Mouse (Mus musculus): ENCODE measurements around the gene Tmem268. TPM values are rescaled to one million over a fixed set of nuclear protein-coding genes. Genes with fewer than 3 reads are reported as not detected.

Tmem268 gene
- polyA plus RNA-seq, 1 experiment from 2014 or later: 3.4 TPM

DNA sequence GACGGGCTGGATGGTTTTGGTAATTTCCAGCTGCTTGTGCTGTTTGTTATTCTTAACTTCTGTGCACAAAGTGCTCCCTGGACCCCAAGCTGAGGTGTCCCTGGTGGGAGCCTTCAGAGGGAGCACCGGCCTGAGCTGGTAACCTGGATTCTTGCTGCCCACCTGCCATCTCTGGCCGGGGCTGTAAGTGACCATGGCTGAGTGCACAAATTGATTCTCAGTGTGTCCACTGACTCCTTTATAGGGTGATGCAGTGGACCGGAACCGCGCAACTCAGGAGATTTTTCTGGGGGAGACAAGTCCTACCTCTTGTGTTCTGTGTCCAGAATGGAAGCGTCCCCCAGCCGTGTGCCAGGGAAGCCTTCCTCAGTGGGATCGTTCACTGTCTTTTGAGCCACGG lies 26.6 kb downstream of the Tmem268 start:
- Histone ChIP-seq H3K27ac (ENCODE audit: low read depth, low read length) (no peak overlapping the region), H3K4me3 (ENCODE audit: low read depth, low read length) (no peak overlapping the region), H3K4me1 (ENCODE audit: control insufficient read depth, insufficient read depth, low read length) (0 out of 2 replicates have a peak, but pooled peaks cover 2% of the 10 kb centered on the region), H3K36me3 (ENCODE audit: control insufficient read depth, insufficient read depth, low read length) (no peaks in the 10 kb centered on the region), H3K27me3 (ENCODE audit: control insufficient read depth, insufficient read depth, low read length) (no peaks in the 10 kb centered on the region), H3K9ac (replicated peaks; ENCODE audit: low read depth, low read length) (no peak overlapping the region), H3K9me3 (ENCODE audit: control insufficient read depth, low read length) (no peaks in the 10 kb centered on the region), H3K4me2 (ENCODE audit: low read depth, low read length) (no peak overlapping the region)
- no peak for ATAC-seq (ENCODE audit: low read depth)
- WGBS: 86% methylated on average over 10 of the region's 10 CpGs

DNA sequence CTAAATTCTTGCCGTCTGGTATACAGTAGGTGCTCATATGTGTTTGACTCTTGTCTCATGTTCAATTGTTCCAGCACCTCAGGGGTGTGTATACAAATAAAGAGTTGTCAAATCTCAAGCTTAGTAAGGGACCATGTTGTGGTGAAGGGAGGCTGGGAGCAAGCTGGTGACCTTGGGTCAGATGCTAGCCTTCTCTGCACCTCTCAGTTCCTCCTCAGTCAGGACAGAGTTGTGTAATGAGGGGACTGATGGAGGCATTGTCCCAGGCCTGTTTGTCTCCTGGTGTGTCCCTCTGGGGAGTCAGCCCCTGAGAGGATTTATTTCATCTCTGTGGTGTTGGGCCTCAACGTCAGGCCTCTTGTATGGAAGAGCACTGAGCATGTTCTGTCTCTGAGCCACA lies 27.7 kb downstream of the Tmem268 start:
- H3K4me1 ChIP-seq (ENCODE audit: control insufficient read depth, insufficient read depth, low read length): no peaks in the 10 kb centered on the region
- no peak overlapping the region for H3K4me3 ChIP-seq (ENCODE audit: low read depth, low read length)
- no peaks in the 10 kb centered on the region for H3K9me3 ChIP-seq (ENCODE audit: control insufficient read depth, low read length)
- no peak overlapping the region for H3K27ac ChIP-seq (ENCODE audit: low read depth, low read length)
- no peak overlapping the region for H3K9ac ChIP-seq (replicated peaks; ENCODE audit: low read depth, low read length)
- H3K4me2 ChIP-seq (ENCODE audit: low read depth, low read length): no peak overlapping the region
- 76% methylated on average over 2 of the region's 2 CpGs for WGBS
- no peaks in the 10 kb centered on the region for H3K27me3 ChIP-seq (ENCODE audit: control insufficient read depth, insufficient read depth, low read length)
- no peak for ATAC-seq (ENCODE audit: low read depth)
- H3K36me3 ChIP-seq (ENCODE audit: control insufficient read depth, insufficient read depth, low read length): no peaks in the 10 kb centered on the region

DNA sequence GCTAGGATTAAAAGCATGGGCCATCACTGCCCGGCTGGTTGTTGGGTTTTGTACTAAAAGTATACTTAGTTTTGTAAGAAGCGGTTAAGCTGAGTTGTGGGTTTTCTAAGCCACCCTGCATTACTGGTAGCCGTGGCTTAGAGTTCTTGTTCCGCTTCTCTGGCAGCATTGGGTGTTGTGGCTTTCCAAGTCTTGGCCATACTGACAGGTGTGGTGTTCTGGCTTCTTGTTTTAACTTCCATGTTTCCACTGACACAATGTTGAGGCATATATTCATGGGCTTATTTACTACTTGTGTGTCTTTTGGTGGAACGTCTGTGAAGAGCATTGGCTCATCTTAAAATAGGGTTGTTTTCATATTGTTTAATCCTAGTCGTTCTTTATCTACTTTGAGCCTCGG lies 31.4 kb downstream of the Tmem268 start:
- H3K9ac ChIP-seq (replicated peaks; ENCODE audit: low read depth, low read length): no peak overlapping the region
- H3K27ac ChIP-seq (ENCODE audit: low read depth, low read length): no peak overlapping the region
- no peaks in the 10 kb centered on the region for H3K36me3 ChIP-seq (ENCODE audit: control insufficient read depth, insufficient read depth, low read length)
- H3K4me1 ChIP-seq (ENCODE audit: control insufficient read depth, insufficient read depth, low read length): no peaks in the 10 kb centered on the region
- H3K9me3 ChIP-seq (ENCODE audit: control insufficient read depth, low read length): no peaks in the 10 kb centered on the region
- H3K27me3 ChIP-seq (ENCODE audit: control insufficient read depth, insufficient read depth, low read length): no peaks in the 10 kb centered on the region
- no peak overlapping the region for H3K4me3 ChIP-seq (ENCODE audit: low read depth, low read length)
- H3K4me2 ChIP-seq (ENCODE audit: low read depth, low read length): no peak overlapping the region
- 91% methylated on average over 7 of the region's 7 CpGs for WGBS
- no peak for ATAC-seq (ENCODE audit: low read depth)

DNA sequence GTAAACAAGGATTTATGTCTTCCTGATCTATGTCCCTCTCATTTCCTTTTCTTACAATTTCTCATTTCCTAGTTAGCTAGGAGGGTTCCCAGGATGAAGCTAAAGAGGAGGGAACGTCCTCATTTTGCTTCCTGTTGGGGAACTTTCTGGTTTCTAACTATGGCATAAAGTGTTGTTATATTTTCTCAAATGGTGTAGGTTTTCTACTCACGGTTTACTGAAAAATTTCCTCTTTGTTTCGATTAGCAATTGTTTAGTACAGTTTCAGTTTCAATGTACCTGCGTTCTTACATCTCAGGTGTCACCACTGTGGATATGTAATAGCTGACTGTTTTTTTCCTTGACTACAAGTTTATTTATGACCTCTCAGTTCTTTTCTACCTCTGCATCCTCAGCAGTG lies 32.0 kb downstream of the Tmem268 start:
- 87% methylated on average over 4 of the region's 4 CpGs for WGBS
- H3K36me3 ChIP-seq (ENCODE audit: control insufficient read depth, insufficient read depth, low read length): no peaks in the 10 kb centered on the region

DNA sequence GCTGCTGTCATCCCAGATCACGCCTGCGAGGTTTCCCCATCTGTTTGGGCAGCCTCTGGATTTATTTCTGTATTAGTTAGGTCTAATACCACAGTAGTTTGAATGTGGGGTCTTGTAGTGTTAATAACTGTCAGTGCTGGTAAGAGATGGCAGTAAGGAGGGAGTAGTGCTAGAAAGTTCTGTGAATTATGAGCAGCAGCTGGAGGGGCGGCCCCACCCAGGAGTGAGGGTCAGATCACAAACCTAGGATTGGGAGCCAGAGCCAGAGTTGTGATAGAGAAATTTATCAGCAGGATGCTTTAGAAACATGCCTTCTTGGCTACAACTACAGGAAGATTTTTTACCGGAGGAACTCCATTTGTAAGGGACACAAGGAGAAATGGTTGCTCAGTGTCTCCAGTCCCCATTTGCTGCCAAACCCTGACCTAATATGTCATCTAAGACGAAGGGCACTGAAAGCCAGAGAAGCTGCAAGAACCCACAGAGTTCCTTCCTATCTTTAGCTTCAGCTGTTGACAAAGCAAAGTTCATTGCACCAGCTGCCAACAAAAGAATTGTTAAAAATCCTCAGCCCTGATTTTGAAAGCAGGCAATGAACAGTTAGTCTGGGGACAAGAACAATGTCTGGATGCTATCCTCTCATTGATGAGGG lies 36.0 kb downstream of the Tmem268 start:
- Histone ChIP-seq H3K4me3 (ENCODE audit: low read depth, low read length) (no peak overlapping the region), H3K27me3 (ENCODE audit: control insufficient read depth, insufficient read depth, low read length) (no peaks in the 10 kb centered on the region), H3K27ac (ENCODE audit: low read depth, low read length) (no peak overlapping the region), H3K9me3 (ENCODE audit: control insufficient read depth, low read length) (no peaks in the 10 kb centered on the region), H3K4me2 (ENCODE audit: low read depth, low read length) (no peak overlapping the region), H3K36me3 (ENCODE audit: control insufficient read depth, insufficient read depth, low read length) (no peaks in the 10 kb centered on the region), H3K9ac (replicated peaks; ENCODE audit: low read depth, low read length) (no peak overlapping the region), H3K4me1 (ENCODE audit: control insufficient read depth, insufficient read depth, low read length) (no peaks in the 10 kb centered on the region)
- 81% methylated on average over 5 of the region's 5 CpGs for WGBS
- ATAC-seq (ENCODE audit: low read depth): no peak

More for the DNA sequence above, 32.0 kb downstream of the Tmem268 start:
- no peaks in the 10 kb centered on the region for H3K27me3 ChIP-seq (ENCODE audit: control insufficient read depth, insufficient read depth, low read length)
- H3K9ac ChIP-seq (replicated peaks; ENCODE audit: low read depth, low read length): no peak overlapping the region
- no peaks in the 10 kb centered on the region for H3K4me1 ChIP-seq (ENCODE audit: control insufficient read depth, insufficient read depth, low read length)
- H3K4me3 ChIP-seq (ENCODE audit: low read depth, low read length): no peak overlapping the region
- ATAC-seq (ENCODE audit: low read depth): no peak
- H3K9me3 ChIP-seq (ENCODE audit: control insufficient read depth, low read length): no peaks in the 10 kb centered on the region
- H3K27ac ChIP-seq (ENCODE audit: low read depth, low read length): no peak overlapping the region
- H3K4me2 ChIP-seq (ENCODE audit: low read depth, low read length): no peak overlapping the region

DNA sequence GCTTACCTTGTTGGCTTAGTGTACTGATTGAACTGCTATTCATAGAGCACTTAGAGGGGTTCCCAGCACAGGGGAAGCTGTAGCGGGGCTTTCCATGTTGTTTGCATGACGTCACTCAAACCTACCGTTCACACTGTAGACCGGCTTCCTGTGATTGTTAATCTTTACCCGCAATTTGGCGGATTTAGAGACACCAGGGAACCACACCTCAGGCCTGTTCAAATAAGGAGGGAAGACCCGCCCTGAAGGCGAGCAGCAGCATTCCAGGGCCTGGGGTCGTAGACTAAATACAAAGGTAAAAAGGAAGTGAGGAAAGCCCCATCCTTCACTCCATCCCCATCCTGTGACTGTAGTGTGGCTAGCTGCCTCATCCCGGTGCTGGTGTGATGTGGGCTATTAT lies 36.7 kb downstream of the Tmem268 start:
- no peak overlapping the region for H3K4me2 ChIP-seq (ENCODE audit: low read depth, low read length)
- H3K9ac ChIP-seq (replicated peaks; ENCODE audit: low read depth, low read length): no peak overlapping the region
- no peaks in the 10 kb centered on the region for H3K4me1 ChIP-seq (ENCODE audit: control insufficient read depth, insufficient read depth, low read length)
- no peak overlapping the region for H3K27ac ChIP-seq (ENCODE audit: low read depth, low read length)
- ATAC-seq (ENCODE audit: low read depth): no peak
- H3K9me3 ChIP-seq (ENCODE audit: control insufficient read depth, low read length): no peaks in the 10 kb centered on the region
- WGBS: 82% methylated on average over 10 of the region's 10 CpGs
- no peaks in the 10 kb centered on the region for H3K27me3 ChIP-seq (ENCODE audit: control insufficient read depth, insufficient read depth, low read length)
- H3K4me3 ChIP-seq (ENCODE audit: low read depth, low read length): no peak overlapping the region
- H3K36me3 ChIP-seq (ENCODE audit: control insufficient read depth, insufficient read depth, low read length): no peaks in the 10 kb centered on the region

DNA sequence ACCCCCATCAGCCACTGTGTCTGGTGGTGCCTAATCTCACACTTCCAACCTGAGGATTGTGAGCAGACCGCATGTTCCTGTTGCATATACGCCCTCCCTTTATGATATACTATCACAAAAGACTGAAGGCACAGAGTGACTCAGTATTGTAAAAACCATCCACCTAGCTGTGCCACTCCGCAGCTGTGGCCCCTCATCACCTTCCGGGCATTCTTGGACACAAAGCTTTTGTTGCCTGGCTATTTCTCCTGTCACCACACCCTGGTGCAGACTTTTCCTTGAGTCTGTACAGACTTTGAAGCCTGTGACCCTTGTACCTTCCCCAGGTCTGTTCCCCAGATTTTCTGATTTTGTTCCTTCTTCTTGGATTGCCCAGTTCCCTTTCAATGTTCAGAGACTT lies 37.4 kb downstream of the Tmem268 start:
- ATAC-seq (ENCODE audit: low read depth): no peak
- no peaks in the 10 kb centered on the region for H3K4me1 ChIP-seq (ENCODE audit: control insufficient read depth, insufficient read depth, low read length)
- 96% methylated on average over 4 of the region's 4 CpGs for whole genome bisulfite sequencing

DNA sequence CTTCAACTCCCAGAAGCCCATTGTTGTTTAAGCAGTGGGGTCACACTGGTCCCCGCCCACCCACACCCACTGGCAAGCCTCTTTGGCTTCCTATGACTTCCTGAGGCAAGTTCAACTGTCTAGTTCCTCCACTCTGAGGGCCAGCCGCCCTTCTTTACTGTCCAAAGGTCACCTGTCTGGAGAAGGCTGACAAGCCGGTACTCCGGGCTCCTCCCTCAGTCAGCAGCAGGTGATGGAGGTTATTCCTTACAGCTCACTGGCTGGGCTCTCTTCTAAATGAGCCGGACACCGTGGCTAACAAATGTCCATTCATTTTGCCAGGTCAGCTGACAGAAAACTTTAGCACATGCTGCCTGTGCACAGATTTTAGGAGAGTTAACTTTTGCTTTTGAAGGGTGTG lies 42.2 kb downstream of the Tmem268 start:
- Histone ChIP-seq H3K27me3 (ENCODE audit: control insufficient read depth, insufficient read depth, low read length) (no peaks in the 10 kb centered on the region), H3K4me1 (ENCODE audit: control insufficient read depth, insufficient read depth, low read length) (no peaks in the 10 kb centered on the region), H3K36me3 (ENCODE audit: control insufficient read depth, insufficient read depth, low read length) (no peaks in the 10 kb centered on the region), H3K4me2 (ENCODE audit: low read depth, low read length) (no peak overlapping the region), H3K27ac (ENCODE audit: low read depth, low read length) (no peak overlapping the region), H3K4me3 (ENCODE audit: low read depth, low read length) (no peak overlapping the region), H3K9ac (replicated peaks; ENCODE audit: low read depth, low read length) (no peak overlapping the region), H3K9me3 (ENCODE audit: control insufficient read depth, low read length) (no peaks in the 10 kb centered on the region)
- WGBS: 83% methylated on average over 6 of the region's 6 CpGs
- ATAC-seq (ENCODE audit: low read depth): no peak

More for the DNA sequence above, 37.4 kb downstream of the Tmem268 start:
- Histone ChIP-seq H3K9ac (replicated peaks; ENCODE audit: low read depth, low read length) (no peak overlapping the region), H3K36me3 (ENCODE audit: control insufficient read depth, insufficient read depth, low read length) (no peaks in the 10 kb centered on the region), H3K9me3 (ENCODE audit: control insufficient read depth, low read length) (no peaks in the 10 kb centered on the region), H3K4me3 (ENCODE audit: low read depth, low read length) (no peak overlapping the region), H3K4me2 (ENCODE audit: low read depth, low read length) (no peak overlapping the region), H3K27me3 (ENCODE audit: control insufficient read depth, insufficient read depth, low read length) (no peaks in the 10 kb centered on the region), H3K27ac (ENCODE audit: low read depth, low read length) (no peak overlapping the region)

DNA sequence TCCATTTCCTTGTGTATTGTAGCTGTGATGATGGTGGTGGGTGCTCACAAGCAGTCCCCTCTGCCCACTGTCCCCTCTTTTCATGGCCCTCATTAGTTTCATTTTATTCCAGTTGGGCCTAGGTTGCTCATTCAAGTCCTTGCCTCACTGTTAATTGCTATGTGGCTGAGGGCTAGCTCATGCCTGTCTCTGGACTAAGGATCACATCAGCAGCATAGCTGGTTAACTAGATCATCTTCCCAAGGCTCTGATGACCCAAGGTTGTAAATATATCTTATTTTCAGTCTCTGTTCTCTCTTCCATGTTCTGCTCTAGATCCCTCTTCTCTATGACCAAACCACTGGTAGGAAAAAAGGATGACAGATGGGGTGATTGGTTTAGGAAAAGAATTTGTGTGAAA lies 42.7 kb downstream of the Tmem268 start:
- no peak overlapping the region for H3K27ac ChIP-seq (ENCODE audit: low read depth, low read length)
- no peak overlapping the region for H3K4me2 ChIP-seq (ENCODE audit: low read depth, low read length)
- no peaks in the 10 kb centered on the region for H3K4me1 ChIP-seq (ENCODE audit: control insufficient read depth, insufficient read depth, low read length)
- H3K36me3 ChIP-seq (ENCODE audit: control insufficient read depth, insufficient read depth, low read length): no peaks in the 10 kb centered on the region
- no peaks in the 10 kb centered on the region for H3K27me3 ChIP-seq (ENCODE audit: control insufficient read depth, insufficient read depth, low read length)
- no peak overlapping the region for H3K4me3 ChIP-seq (ENCODE audit: low read depth, low read length)
- H3K9me3 ChIP-seq (ENCODE audit: control insufficient read depth, low read length): no peaks in the 10 kb centered on the region
- no peak for ATAC-seq (ENCODE audit: low read depth)
- H3K9ac ChIP-seq (replicated peaks; ENCODE audit: low read depth, low read length): no peak overlapping the region

Measured in neural tube, embryonic 14.5 days (tissue).